Mouse (Mus musculus) forebrain, embryonic 10.5 days (tissue): ENCODE results near the gene Tdrkh. TPM values are rescaled to one million over a fixed set of nuclear protein-coding genes. Genes with fewer than 3 reads are reported as not detected.

Experiments
- polyA plus RNA-seq: library from polyadenylated mRNA; unstranded; fragments of >200 nt; fragmentation: Nextera tagmentation; extraction: Ambion mirVana; gene quantifications from 2 replicates; pipeline ENCODE4 v1.2.1, GENCODE M21; 2016

Tdrkh gene
- polyA plus RNA-seq, 1 experiment from 2014 or later = 38.1 TPM

Other genes with a start within 250 kb of the Tdrkh start
- not detected in 2 replicates for gene Gm10696, start 235.1 kb upstream of the Tdrkh start, polyA plus RNA-seq
- not detected in 2 replicates for gene Gm5286, start 216.6 kb upstream of the Tdrkh start, polyA plus RNA-seq
- gene Gm4778, start 149.2 kb upstream of the Tdrkh start, polyA plus RNA-seq = not detected in 2 replicates
- 6.7 and 8.1 TPM in 2 replicates for gene Them4, start 103.2 kb upstream of the Tdrkh start, polyA plus RNA-seq
- not detected in 2 replicates for gene Them5, start 71.2 kb upstream of the Tdrkh start, polyA plus RNA-seq
- 0.11 and 0.40 TPM in 2 replicates for gene C2cd4d, start 50.8 kb upstream of the Tdrkh start, polyA plus RNA-seq
- gene Rorc, start 40.5 kb upstream of the Tdrkh start, polyA plus RNA-seq = 0.16 and 0.36 TPM in 2 replicates
- gene Lingo4, start 14.8 kb upstream of the Tdrkh start, polyA plus RNA-seq = 0.15 and 0.21 TPM in 2 replicates
- 70.9 and 74.5 TPM in 2 replicates for gene Mrpl9, start 30.0 kb downstream of the Tdrkh start, polyA plus RNA-seq
- gene Oaz3, start 30.6 kb downstream of the Tdrkh start, polyA plus RNA-seq = 0.62 and 0.81 TPM in 2 replicates
- gene Celf3, start 65.0 kb downstream of the Tdrkh start, polyA plus RNA-seq = 34.7 and 46.8 TPM in 2 replicates
- gene Riiad1, start 67.1 kb downstream of the Tdrkh start, polyA plus RNA-seq = 6.0 and 6.9 TPM in 2 replicates
- gene Snx27, start 169.4 kb downstream of the Tdrkh start, polyA plus RNA-seq = 41.2 and 46.5 TPM in 2 replicates
- not detected in 2 replicates for gene Gm10972, start 229.8 kb downstream of the Tdrkh start, polyA plus RNA-seq
- gene Tuft1, start 245.6 kb downstream of the Tdrkh start, polyA plus RNA-seq = 3.4 and 4.1 TPM in 2 replicates